Mouse (Mus musculus): ENCODE data around the gene Prok1. TPM values are rescaled to one million over a fixed set of nuclear protein-coding genes. Genes with fewer than 3 reads are reported as not detected.
A peak's percentile ranks its signal among the peaks of the same experiment; 100 is the strongest.

Prok1 gene
- total RNA-seq, 1 experiment from 2014 or later = not detected

DNA sequence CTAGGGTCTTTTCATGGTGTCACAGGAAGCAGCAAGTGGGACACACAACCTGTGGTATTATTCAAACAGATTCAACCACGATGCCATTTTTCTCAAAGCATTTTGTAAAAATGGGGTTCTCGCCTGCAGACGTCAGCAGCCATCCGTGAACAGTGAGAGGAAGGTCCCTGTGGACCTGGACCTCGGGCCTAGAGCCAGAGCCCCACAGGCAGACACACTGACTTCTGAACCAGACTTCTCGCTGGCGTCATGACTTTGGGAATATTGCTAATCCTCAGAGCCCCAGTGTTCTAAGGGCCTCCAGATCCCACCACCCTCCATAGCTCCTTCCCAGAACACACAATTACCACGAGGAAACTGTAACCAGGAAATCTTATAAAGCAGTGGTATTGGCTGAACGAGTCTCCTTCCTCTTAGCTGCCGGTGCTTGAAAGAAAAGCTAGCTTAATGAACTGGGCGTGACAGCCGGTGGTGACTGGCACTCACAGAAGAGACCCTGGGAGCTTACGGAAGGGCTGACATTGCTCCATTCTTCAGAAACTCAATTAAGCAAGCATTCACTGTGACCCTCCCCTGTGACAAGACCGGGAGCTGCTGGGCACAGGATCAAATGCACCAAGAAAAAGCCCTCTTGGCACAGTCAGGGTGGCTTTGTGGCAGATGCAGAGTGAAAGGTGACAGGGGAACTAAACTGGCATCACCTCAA lies 2.0 kb upstream of the Prok1 start:
- ATAC-seq (replicated peaks; ENCODE audit: low read depth, poor library complexity, severe bottlenecking) = peak; percentile 52

DNA sequence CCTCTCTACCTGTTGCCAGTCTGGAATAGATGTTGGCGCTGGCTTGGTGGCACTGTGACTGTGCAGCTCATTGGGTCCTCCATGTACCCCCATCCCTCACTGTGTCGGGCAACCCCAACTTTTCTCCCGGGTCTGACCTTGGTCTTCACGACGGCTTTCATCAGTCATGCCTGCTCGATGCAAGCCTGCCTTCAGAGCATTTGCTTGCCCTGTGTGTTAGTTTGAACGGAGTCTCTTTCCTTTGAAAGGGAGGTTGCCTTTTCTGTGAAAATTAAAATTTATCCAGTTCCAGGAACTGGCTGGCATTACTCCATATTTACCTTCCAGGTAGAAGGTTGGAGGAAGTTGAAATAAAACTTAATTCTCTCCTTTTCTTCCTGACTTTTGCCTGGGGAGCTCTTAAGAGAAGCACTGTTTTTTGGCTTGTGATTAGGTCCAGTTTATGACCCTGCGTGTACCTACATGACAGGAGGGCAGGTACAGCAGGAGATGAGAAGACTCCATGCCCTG lies 981 bp downstream of the Prok1 start:
- ATAC-seq (replicated peaks; ENCODE audit: low read depth, poor library complexity, severe bottlenecking) = no peak

DNA sequence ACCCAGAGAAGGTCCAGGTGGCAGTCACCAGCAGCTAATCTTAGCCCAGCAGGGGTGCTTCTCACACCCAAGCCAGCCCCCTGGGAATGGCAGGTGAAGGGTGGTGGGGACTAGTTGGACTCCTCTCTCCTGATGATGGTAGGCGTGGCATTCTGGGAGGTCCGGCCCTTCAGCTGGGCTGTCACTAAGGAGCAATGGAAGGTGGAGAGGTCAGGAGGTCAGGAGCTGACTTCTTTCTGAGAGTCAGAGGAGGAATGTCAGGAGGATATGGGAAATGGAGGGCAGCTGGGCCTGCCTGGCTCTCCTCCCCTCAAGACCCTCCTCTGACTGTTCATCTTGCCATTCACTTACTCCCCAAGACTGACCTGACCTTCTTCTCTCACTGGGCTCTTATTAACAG lies 1.5 kb downstream of the Prok1 start:
- ATAC-seq (replicated peaks; ENCODE audit: low read depth, poor library complexity, severe bottlenecking) = no peak

DNA sequence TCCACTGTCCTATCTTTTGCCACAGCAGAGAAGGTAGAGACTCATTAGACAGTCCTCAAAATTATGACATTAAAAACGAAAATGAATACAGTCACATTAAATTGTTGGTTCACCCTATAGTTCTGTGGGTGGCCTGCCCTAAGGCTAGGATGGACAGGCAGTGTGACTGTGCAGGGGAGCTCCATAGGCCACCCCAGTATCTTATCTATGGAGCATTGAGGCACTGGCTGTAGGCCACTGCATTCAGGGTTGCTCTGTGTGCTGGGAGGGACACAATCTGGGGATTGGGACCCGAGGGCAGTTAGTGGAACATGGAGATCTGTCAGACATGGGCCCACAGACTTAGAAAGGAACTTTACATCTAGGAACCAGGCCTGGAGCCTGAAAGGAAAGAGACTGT lies 5.6 kb downstream of the Prok1 start:
- no peak for ATAC-seq (replicated peaks; ENCODE audit: low read depth, poor library complexity, severe bottlenecking)

DNA sequence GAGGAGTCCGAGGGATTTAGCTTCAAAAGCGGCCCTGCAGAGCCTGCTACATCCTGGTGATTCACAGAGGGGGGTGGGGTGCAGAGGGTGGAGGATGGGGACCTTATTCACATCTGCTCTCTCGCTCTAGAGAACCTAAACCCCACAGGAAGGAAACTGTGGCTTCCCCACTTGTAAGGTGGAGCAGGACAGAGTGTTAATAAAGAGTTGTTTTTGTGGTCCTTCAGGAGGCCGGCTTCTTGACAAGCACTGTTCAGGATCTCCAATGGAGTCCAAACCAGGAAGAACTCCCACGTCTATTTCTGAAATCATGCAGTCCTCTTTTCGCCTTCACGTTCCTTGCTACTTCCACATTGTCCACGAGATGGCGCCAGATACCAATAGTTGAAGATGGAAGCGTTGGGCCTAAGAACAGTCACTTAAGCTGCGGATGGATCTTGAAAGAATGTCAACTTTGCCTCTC lies 6.1 kb downstream of the Prok1 start:
- ATAC-seq (replicated peaks; ENCODE audit: low read depth, poor library complexity, severe bottlenecking) = peak; percentile 90

DNA sequence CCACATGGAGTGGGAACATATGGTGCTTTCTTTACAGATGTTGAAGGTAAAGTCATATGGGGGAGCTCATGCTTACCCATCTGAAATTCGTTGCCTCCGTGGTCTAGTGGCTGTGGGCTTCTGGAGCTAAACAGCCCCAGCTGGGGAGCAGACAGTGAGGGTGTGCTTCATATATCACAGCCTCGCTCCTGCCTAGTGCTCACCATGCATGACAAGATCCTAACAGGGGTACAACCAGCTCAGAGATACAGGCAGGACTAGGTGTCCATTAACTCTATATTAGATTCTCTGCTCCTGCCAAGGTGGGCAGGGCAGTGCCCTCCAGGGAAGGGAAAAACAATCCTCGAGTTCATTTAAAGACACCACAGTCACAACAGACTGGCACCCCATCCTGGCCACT lies 8.3 kb downstream of the Prok1 start:
- no peak for ATAC-seq (replicated peaks; ENCODE audit: low read depth, poor library complexity, severe bottlenecking)

DNA sequence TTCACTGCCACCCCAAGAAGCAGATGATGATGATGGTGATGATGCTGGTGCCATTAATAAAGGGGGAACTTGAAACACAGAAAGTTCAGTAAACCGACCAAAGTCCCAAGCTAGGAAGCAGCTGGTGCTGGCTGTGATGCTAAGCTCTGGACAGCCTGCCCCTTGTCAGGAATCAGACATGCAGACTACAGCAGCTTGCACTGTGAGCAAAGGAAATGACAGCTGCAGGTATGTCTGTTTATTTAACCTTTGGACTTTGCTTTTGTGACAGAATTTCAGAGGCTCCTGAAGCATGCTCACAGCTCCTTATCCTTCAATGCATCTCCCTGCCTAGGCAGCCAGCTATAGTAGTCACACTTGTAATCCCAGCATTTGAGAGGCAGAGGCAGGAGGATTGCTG lies 9.0 kb downstream of the Prok1 start, which contains the start of gene A630076J17Rik:
A630076J17Rik (plus strand) TSS at position 88 of the 400 bp plus-strand sequence.
- ATAC-seq (replicated peaks; ENCODE audit: low read depth, poor library complexity, severe bottlenecking) = no peak

DNA sequence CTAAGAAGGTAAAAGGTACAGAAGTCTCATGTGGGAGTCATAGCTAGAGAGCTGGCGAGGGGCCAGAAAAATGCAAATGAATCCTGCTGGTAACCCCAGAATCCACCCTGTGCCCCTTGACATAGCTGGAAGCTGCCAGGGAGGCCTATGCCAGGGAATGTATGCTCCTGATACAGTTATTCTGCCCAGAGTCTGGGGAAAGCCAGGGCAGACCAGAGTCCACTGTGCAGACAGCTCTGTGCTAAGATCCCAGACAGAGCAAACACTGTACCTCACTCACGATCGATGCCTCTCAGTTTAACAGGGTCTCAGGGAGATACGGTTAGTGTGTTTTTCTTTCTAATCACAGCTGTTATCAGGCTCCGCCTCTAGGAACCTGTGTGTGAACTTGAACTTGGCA lies 9.7 kb downstream of the Prok1 start:
- no peak for ATAC-seq (replicated peaks; ENCODE audit: low read depth, poor library complexity, severe bottlenecking)

DNA sequence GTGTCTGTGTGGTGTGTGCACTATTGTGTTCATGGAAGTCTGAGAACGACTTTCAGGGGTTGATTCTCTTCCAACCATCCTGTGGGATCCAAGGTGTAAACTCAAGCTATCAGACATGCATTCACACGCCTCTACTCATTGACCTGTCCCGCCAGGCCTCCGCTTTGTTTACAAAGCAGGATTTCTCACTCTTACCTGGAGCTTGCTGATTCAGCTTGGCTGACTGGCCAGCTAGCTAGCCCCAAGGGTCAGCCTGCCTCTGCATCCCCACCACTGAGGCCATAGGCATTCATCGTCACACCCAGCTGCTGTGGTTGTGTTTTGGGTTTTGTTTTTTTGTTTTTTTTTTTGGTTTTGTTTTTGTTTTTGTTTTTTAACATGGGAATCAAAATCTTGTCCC lies 10.3 kb downstream of the Prok1 start:
- no peak for ATAC-seq (replicated peaks; ENCODE audit: low read depth, poor library complexity, severe bottlenecking)

DNA sequence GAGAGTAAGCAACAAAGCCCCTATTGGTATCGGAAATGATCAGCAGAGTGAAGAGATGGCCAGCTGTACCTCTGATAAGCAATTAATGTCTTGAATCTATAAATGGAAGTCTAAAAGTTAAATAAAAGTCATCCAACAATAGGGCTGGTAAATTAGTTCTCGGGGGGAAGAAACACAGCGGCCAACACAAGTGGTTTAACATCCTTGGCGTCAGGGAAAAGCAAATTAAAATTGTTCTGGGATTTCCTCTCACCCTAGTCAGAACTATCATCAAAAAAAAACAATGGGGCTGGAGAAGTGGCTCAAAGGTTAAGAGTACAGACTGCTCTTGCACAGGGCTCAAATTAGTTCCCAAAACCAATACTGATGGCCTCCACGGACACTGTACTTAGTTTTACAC lies 13.7 kb downstream of the Prok1 start:
- ATAC-seq (replicated peaks; ENCODE audit: low read depth, poor library complexity, severe bottlenecking) = no peak

DNA sequence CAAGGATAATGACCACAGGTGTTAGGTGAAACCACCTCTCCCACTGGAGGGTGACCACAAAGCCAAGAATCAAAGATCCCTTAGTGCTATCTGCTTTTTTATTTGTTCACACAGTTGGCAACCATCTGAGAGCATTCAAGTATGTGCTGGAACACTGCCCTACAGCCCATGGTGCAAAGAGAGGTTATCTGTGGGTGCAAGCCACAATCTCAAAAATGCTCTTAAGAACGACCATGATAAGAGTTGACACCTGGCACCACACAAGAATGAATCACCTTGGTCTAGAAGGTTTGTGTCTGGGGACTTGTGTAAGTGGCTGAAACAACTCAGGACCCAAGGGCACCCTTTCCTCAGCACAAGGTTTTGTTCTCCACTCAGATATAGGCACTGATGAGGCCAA lies 16.3 kb downstream of the Prok1 start:
- ATAC-seq (replicated peaks; ENCODE audit: low read depth, poor library complexity, severe bottlenecking) = no peak

DNA sequence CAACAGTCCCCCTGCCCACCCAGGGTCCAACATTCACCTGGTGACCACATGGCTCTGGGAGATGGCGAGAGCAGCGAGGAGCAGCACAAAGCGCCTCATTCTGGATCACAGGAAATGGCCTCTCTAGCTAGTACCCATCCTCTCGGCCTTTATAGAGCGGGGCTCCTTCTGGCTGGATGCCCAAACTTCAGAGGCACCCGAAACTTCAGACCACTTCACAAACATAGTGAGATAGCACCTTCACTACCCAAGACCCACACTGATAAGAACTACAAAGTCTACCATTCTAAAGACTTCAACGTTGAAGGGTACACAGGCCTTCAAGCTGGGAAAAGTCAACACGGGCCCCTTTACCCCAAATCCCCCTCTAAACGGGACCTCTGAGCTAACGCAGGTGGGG lies 17.9 kb downstream of the Prok1 start, which contains the start of gene Cym:
Cym (minus strand) TSS at position 125 of the 400 bp plus-strand sequence.
- ATAC-seq (replicated peaks; ENCODE audit: low read depth, poor library complexity, severe bottlenecking) = no peak

DNA sequence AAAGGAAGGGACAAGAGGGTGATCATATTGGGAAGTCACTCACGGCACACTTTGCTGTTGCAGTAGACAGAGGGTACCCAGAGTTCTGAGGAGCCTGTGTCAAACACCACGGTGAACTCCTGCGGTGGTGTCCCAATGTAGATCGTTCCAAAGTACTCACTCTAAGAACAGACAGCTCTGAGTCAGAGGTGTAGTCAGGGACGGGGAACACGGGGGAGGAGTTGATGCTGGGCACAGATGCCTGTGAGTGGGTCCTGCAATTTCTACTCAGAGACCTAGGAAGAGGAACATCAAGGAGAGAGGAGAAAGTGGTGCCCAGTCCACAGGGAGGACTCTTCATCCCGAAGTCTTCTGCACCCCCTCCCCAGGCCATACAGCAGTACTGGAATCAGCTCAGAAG lies 20.9 kb downstream of the Prok1 start:
- no peak for ATAC-seq (replicated peaks; ENCODE audit: low read depth, poor library complexity, severe bottlenecking)

DNA sequence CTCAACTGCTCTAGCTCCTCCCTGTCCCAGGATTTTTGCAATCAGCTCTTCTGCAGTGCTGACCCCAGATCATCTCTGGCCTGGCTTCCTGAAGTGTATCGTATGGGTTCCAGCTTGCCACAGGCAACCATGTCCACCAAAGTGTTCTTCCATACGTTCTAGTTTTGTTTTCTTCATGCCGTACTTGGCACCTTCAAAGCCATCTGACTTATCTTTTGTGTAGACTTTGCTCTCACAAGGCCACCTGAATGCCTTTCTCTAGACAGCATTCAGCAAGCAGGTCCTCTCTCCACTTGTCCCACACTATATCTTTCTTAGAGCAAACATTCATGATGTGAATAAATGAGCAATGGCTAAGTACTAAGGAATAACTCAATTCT lies 22.4 kb downstream of the Prok1 start:
- no peak for ATAC-seq (replicated peaks; ENCODE audit: low read depth, poor library complexity, severe bottlenecking)

DNA sequence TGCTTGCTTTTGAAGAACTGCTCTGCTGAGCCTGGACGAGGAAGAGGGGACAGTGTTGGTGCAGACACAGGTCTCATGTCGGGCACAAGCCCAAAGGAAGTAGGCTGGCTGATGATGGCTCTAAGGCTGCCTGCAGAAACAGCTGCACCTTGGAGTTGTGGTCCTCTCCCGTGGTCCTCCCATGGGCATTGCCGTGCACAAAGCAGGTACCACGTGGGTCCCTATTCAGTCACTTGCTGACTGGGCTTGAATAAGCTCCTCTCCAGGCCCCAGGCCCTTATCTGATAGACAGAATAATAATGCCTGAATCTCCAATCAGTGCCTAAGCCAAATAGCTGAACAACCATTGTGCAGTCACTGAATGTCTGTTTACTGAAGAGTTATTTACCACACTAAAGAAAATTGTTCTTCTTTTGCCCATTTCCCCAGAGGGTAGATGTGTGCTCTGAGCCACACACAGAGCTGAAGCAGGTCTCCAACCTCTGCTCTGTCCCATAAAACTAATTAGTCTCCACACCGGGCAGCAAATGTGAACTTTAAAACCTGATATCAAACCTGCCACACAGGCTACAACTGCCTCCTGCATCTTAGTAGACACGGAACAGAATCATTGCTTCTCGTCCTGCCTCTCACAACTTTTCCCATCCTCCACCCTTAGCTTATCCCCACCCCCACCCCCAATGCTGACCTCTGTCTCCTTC lies 23.0 kb downstream of the Prok1 start:
- no peak for ATAC-seq (replicated peaks; ENCODE audit: low read depth, poor library complexity, severe bottlenecking)

DNA sequence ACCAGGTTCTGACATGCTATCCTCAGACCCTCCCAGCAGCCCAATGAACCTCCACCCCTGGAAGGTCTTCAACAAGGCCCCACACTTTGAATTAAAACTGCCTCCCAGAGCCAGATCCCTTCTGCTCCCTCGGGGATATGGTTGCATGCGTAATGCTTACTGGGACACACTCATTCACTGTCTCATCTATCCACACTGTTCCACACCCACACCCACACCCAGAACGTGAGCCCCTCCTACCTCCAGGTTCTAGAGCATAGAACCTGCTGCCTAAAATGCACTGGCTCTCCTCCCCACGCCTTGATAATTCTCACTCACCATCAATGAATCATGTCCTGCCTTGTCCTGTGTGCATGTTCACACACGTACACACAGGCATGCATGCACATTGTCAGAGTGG lies 24.9 kb downstream of the Prok1 start:
- no peak for ATAC-seq (replicated peaks; ENCODE audit: low read depth, poor library complexity, severe bottlenecking)

DNA sequence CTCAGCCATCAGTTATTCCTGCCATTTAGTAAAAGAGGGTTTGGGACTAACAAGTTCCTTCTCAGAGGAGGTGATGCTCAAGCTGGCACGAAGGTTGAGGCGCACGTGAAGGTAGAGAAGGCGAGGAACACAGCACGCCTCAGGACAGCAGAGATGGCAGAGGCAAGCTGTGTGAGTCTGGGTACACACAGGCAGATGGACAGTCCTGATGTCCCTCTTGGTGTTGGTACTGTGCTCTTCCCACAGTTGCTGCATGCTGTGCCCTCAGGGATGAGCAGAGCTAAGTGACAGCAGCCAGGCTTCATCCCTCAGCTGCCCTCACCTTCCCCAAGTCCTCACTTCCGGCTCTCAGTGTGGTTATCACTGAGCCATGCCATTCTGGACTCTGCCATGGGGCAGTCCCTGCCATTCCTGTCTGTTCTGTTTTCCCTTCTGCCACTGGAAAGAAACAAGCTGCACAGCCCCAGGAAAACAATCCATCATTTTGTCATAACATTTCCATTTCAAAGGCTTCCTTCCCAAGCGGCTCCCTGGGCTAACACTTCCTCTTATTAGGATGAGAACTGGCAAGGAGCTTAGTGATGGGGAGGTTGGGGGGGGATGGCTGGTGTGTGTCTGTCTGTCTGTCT lies 31.8 kb downstream of the Prok1 start:
- ATAC-seq (replicated peaks; ENCODE audit: low read depth, poor library complexity, severe bottlenecking) = no peak

DNA sequence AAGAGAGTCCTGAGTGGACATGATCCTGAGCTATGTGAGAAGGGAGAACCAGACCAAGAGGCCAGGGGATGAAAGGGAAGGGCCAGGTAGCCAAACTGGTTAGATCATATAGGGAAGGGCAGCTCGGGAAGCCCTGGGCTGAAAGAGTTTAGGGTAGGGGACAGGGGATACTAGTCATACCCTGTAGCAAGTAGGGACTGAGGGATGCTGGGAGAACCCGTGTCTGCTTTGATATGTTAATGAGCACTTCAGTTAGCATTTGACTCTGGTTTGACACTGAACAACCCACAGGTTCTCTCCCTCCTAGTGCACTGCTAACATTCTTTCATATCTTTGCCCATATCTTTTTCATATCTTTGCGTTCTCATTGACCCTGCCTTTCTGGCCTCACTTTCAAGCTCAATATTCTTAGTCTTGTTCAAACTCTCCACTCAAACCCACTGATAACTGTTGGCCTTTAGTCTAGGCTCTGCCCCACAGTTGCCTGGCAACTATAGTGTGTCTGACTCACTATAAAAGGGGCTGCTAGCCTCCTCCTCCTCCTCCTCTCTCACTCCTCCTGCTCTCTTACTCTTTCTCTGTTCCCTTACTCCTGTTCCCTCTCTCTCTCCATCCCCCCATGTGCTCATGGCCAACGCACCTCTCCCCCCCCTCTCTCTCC lies 32.9 kb downstream of the Prok1 start:
- no peak for ATAC-seq (replicated peaks; ENCODE audit: low read depth, poor library complexity, severe bottlenecking)

DNA sequence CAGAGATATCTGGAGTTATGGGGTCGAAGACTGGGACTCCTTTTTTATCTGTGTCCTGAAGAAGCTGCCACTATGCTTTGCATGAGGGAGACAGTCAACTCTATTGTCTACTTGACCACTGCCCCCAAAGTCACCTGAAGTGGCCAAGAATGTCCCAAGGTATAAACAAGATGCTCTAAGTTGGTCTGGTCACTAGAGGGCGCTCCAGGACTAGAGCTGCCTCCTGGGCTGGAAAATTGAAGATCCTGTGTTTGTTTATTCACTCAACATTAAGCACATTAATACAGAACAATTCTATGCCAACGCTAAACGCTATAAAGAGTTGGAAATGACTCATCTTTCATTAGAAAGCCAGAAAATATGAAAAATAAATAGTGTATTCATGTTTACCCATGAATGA lies 33.5 kb downstream of the Prok1 start:
- peak; percentile 67 for ATAC-seq (replicated peaks; ENCODE audit: low read depth, poor library complexity, severe bottlenecking)

DNA sequence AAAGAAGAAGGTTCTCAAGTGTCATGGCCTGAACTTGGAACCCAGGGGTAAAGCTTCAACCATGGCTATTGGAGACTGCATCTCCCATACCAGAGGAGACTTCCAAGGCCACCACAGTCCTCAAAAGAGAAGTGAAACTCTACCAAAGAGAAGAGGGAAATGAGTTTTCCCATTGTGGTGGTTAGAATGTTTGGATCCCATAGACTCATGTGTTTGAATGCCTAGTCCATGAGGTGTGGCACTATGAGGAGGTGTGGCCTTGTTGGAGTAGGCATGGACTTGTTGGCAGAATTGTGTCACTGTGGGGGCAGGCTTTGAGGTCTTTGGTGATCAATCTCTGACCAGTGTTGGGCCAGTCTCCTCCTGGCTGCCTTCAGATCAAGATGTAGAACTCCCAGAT lies 34.3 kb downstream of the Prok1 start:
- peak; percentile 43 for ATAC-seq (replicated peaks; ENCODE audit: low read depth, poor library complexity, severe bottlenecking)

DNA sequence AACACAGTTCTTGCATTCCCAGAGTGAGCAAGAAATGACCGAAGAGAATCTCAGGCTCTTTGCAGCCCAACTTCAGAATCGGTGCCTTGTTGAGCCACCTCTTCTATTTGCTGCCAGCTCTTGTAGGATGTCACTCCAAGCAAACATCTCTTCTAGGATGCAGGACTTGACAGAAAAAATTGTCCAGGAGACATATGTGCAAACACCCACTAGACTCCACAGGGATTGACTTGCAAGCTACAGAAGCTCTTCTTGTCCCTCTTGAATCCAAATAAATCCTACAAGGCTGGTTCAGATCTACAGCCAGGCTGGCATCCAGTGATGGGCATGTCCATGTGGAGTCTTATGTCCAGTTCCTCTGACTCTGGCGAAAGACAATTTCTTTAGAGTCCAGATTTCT lies 35.1 kb downstream of the Prok1 start:
- no peak for ATAC-seq (replicated peaks; ENCODE audit: low read depth, poor library complexity, severe bottlenecking)
